Mouse (Mus musculus): ENCODE measurements around the gene F2.
A peak's percentile ranks its signal among the peaks of the same experiment; 100 is the strongest.
"Not testable (repeated sequence)": the region's sequence is repeated elsewhere in the genome, so short reads cannot be mapped to it uniquely, and the experiment has no call there.

The F2 gene

DNA sequence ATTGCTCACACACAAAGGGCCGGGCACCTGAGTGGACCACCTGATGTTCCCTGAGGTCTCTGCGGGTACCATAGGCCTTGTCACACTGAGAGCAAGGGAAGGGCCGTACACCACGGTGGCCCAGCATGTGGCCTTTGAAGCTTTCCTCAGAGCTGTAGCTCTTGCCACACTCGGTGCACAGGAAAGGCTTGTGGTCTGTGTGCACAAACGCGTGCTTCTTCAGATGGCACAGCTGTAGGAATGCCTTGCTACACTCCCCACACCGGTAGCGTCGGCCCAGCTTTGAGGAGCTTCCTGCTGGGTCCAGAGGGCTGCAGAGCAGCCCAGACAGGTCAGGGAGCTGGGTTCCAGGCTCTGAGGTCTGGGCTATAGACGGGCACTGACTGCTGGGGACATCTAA is 9.6 kb upstream of the F2 start:
- DNase-seq: no peak

DNA sequence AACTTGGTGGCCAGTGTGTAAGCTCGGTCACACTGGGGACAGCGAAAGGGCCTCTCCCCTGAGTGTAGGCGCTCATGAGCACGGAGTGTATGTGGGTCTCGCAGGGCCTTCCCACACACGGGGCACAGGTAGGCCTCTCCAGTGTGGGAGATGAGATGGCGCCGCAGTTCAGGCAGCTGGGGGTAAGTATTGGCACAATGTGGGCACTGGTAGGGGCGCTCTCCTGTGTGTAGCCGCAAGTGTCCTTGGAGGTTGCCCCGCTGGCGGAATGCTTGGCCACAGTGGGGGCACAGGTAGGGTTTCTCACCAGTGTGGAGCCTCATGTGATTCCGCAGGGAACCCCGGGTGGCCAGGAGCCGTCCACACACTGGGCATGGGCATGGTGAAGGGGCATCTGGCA is 9.1 kb upstream of the F2 start:
- no peak for DNase-seq

DNA sequence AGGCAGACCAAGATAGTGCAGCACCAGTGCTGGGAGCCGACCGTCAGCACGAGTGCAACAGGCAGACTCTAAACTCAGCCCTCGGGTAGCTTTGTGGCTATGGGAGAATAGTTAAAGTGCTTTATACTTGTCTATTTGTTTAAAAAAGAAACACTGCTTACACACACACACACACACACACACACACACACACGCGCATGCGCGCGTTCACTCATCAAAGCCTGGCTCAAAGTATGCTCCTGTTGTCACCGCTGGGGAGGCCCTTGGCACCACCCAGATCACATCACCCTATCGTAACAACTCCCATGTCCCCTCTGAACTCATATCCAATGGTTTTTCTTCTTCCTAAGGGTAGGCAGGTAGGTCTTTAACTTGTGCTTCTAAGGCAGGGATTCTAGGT is 7.8 kb upstream of the F2 start:
- DNase-seq: no peak

DNA sequence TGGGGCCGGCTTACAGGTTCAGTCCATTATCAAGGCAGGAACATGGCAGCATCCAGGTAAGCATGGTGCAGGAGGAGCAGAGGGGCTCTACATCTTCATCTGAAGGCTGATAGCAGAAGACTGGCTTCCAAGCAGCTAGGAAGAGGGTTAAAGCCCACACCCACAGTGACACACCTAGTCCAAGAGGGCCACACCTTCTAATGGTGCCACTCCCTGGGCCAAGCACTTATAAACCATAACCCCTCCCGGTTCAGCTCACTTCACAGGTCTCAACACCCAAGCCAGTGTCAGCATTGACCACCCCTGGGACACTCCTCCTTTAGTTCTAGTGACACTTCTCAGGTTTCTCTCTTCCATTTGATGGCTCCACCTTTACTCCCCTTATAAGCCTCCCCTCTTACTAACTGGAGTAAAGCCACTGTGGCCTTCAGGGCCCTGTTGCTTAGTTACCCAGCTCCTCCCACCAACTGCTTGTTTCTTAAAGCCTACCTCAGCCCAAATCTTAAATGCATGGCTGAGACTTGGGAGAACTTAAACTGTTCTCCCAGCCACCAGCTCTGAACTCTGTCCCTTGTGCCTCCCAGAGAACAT is 6.7 kb upstream of the F2 start:
- no peak for DNase-seq

DNA sequence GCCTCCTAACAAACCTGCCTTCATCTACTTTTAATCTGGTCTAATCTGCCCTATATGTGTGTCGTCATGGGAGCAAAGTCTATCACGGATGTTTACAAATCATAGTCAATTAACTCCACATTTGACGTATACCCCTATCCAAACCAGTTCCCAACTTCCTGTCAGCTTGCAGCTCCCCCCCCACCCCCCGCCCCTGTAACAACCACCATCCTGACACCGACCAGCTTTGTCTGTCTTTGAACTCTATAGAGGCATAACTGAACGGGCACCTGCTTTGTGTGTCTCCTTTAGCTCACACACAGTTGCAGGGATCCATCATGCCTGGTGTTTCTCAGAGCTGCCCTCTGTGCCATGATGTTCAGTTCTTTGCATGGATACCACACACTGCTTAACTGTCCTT is 2.7 kb upstream of the F2 start:
- DNase-seq: no peak

DNA sequence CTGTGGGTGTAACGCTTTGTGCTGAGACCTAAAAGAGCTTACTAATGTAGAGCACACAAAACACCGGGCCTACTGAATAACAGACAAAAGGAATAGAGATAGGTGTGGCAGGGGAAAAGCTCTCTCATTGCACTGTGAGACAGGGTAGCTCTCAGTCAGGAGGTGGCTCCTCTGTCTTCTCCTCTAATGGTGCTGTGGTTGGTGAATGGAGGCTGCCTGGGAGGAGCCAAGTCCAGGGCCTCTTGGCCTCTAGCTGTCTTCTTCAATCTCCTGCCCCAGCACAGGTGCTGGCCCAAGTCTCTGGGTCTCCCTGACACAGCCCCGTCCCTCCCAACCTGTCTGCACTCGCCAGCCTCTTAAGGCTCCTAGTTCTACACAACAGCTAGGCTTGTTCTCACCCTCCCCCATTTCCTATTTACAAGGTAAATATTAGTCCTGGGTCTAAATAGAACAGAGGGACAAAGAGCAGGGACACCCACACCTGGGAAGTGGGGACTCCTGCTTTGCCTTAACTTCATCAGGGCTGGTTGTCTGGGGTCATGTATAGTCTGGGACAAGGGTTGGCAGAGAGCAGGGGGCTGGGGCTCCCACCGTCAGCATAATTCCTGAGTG is 619 bp upstream of the F2 start:
- DNase-seq: peak in 1 of 2 experiments; percentile 23

DNA sequence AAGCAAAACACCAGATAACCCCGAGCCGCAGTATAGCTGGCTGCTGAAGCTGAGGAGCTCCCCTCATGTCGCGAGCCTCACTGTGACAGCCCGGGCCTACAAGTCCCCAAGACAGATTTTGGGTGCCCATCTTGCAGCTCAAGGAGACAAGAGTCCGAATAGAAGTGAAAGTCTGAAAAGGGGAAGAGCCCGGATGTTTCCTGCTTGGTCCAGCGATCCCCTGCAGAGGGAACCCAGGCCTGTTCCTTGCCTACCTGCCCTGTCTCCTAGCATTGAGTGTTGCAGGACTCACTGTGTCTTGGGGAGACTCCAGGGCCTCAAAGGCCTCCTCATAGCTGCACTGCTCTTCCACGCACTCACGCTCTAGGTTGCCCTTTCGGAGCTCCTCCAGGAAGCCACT is 728 bp downstream of the F2 start:
- peak in 1 of 2 experiments; percentile 26 for DNase-seq

DNA sequence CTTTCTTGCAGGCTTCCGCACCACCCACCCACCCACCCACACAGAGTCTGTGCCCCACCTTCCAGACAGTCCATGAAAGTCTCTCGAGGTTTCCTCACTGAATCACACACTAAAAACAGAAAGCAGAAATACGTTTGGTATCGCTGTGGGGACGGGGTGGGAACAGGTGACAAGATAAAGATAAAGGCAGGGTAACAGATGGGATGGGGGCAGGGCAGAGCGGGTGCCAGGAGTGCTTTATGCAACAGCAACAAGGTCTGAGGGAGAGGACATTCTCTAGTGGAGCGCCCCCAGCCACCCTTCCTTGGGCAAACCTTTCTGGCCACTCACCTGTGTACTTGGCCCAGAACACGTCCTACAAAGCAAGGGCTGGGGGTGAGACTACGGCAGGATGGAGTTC is 1.4 kb downstream of the F2 start:
- peak in 1 of 2 experiments; percentile 10 for DNase-seq

DNA sequence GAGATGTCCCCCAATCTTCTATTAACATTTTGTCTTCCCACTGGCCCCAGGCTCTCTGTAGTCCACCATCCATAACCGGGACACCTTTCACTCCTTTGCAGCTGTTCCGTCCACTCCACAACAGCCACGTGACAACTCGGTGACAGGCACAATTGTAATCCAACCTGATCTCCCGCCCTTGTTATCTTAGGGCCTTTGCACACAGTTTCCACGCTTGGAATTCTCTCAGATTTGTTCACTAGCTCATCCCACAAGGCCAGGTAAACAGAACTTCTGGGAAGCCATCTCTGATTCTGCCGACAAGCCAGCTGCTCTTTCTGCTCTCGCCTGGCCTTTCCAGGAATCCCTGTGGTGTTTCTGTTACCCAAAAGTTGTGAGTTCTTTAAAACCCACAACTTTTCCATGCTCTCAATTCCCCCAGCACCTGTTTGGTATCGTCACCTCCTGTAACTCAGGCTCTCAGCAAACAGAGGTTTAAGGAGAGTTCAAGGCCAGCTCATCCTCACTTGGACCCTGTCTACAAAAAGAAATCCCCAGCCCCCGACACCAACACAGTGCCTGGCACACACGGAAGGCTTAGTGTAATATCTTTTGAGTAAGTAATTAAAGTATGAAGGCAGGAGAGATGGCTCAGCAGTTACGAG is 2.8 kb downstream of the F2 start:
- DNase-seq: no peak

DNA sequence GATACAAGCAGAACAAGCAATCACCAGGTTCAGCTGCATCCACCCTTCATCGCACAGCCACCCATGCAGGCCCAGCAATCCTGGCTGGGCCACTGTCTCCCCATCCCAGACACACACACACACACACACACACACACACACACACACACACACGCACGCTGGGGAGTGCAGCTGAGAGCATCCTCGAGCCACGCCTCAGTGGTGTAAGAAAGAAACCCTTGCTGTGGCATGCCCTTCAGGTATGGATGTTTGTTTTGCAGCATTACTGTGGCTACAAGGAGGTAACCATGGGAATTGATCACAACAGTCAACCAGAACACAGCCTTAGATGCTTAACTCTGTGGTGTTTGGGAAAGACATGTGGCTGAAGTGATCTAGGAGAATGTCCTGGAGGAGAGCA is 3.9 kb downstream of the F2 start:
- no peak for DNase-seq

DNA sequence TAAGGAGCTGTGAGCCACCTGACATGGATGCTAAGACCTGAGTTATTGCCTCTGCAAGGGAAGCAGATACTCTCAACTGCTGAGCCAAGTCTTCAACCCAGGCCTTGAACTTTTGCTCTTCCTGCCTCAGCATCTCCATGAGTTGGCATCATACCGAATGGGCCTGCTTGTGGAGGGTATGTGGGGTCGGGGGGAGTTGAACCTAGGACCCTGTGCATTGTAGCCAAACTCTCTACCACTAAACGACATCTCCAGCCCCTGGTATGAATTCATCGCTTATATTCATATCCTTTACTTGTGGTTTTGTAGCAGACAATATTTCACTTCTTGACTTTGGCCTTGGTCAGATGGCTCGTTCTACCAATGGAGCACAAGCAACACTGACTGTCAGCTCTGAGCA is 4.4 kb downstream of the F2 start:
- no peak for DNase-seq

DNA sequence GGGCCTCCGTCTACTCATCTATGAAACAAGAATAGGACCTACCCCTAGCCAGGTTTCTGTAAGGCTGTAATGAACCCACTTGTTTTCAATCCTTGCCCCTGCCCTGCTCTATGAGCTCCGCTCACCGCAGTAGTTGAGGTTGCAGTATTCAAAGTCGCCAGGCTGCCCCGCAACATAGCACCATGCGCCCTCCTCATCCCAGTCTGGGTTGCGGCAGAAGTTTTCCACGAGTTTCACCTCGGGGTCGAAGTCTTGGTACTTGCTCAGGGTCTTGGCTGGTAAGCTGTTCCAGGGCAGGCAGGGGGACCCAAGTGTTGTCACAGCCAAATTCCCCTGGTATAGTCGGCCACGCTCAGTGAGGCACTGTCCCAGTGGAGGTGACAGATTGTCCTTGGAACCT is 5.8 kb downstream of the F2 start:
- no peak for DNase-seq

DNA sequence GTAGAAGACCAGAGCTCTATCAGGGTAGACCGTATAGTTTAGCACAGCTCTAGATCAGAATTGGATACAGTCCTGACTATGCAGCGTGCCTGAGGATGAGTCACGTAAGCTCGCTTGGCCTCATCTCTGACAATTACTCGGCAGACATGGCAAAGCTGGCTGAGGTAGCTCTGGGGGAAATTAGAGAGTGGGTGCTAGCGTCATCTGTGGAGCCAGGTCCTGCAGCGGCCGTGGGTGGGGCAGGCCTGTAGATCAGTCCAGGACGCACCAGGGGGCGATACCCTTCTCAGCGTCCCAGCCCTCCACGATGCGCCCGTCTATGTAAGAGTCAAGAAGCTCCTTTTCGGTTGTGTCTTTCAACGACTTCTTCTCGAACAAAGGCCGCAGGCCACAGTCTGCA is 6.5 kb downstream of the F2 start:
- no peak for DNase-seq

DNA sequence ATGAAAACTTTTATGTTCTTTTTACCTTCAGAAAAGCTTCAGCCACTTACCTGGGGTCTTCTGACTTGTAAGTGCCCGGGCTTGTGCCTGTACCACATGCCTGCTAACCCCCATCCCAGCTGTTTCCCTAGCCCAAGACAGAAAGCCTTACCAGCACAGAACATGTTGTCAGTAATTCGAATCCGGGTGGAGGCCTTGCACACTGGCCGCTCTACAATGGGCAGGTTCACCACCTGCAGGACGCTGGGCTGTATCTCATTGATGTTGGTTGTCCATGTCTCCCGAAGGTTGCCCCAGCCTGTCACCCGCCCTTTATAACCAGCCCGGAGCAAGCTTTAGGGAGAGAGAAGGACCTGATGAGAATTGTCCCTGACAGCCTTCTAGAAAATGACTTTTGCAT is 8.0 kb downstream of the F2 start:
- no peak for DNase-seq

DNA sequence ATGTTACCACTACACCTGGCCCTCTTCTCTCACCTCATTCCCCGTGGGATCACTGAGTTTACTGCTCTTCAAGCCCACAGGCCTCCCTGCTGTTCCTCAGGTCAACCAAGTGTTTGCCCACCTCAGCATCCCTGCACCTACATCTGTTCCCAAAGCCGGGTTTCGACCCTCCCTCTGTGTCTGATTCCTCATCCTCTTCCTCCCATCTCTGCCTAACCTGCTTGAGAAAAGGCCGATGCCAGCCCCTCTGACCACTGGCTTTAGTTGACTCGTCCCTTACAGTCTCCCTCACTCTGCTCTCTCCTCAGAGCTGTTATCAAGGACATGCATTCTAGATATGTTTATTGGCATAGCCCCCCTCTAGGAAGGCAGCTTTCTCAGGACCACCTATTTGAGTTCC is 8.7 kb downstream of the F2 start:
- DNase-seq: no peak

DNA sequence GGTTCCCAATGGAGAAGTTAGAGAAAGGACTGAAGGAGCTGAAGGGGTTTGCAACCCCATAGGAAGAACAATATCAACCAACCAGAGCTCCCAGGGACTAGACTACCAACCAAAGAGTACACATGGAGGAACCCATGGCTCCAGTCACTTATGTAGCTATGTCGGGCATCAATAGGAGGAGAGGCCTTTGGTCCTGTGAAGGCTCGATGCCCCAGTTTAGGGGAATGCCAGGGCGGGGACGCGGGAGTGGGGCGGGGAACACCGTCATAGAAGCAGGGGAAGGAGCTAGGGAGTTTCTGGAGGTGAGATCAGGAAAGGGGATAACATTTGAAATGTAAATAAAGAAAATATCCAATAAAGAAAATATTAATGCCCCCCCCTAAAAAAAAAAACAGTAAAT is 12.8 kb downstream of the F2 start:
- not testable (repeated sequence) for DNase-seq

DNA sequence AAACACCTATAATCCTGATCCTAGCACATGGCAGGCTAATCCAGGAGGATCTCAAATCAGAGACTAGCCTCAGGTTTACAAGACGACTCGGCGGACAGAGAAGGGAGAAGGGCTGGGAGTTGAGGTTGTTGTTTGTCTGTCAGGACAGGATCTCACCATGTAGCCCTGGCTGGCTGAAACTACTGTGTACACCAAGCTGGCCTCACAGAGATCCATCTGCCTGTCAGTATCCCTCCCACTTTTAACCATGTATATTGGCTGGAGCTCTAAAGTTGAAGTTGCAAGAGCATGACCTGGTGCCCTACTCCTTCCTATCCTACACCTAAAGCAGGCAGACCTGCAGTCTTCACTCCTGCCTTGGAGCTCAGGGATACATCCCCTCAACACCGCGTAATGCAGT is 13.9 kb downstream of the F2 start:
- no peak for DNase-seq

DNA sequence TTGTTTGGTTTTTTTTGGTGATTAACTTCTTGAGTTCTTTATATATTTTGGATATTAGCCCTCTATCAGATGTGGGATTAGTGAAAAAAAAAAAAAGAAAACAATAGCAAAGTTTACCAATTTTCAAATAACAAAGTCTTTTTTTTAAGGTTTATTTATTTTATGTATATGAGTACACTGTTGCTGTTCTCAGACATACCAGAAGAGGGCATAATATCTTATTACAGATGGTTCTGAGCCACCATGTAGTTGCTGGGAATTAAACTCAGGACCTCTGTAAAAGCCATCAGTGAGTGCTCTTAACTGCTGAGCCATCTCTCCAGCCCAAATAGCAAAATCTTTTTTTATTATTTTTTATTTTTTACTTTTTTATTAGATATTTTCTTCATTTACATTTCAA is 26.8 kb downstream of the F2 start:
- DNase-seq: not testable (repeated sequence)

DNA sequence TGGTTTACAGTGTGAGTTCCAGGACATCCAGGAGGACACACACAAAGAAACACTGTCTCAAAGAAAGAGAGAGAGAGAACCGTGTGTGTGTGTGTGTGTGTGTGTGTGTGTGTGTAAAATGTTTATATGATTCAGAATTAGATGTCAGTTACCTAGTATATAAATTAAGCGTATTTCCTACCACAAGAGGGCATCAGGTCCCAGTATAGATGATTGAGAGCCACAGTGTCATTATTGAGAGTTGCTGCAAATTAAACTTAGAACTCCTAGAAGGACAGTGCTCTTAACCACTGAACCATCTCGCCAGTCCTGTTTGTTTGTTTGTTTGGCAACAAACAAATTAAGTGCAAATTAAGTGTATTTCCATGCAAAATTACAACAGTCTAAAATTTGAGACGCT is 33.8 kb downstream of the F2 start:
- no peak for DNase-seq

DNA sequence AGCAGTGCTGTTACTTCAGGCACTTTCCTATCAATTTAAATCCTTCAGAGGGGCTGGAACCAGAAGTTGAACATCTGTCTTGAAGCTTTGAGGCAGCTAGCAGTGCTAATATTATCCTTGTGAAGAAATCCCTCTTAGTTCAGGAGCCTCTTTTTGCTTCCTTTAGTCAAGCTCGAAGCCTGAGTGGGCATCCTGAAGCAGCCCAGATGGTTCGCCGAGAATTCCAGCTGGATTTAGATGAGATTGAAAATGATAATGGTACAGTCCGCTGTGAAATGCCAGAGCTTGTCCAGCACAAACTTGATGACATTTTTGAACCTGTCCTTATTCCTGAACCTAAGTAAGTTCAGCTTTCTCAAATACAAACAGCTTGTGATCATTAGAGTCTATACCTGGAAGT is 35.7 kb downstream of the F2 start:
- DNase-seq: no peak

DNA sequence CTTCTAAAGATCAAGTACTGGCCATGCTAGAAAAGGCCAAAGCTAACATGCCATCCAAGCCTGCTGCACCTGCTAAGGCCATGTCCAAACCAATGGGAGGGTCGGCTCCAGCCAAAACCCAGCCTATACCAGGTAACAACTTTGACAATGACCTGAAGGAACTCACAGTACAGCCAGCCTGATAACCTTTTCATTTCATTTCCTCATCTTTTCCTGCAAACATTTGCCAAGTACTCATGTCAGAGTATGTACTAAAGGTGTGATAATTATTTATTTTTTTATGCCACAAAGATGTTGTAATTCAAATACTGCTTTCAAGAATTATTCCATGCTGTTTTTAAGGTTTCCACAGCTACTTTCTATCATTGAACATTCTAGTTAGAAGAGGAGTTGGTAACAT is 50.0 kb downstream of the F2 start:
- no peak for DNase-seq

DNA sequence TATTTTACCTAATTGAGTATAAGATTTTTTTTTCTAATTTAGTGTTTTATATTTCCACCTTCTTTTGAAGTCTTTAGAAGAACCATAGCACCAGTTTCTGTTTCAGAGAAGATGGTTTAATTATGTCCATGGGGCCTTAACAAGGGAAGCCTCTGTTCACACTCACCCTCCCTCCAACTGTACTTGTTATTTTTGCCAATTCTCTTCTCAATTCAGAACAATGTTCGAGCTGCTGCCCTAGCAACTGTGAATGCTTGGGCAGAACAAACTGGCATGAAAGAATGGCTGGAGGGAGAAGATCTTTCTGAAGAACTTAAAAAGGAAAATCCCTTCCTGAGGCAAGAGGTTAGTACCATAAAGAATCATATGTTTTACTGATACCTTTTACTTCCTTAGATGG is 55.3 kb downstream of the F2 start:
- DNase-seq: no peak
